In genomic region chr16:35769878-35770657, GRCm38 (mm10) we compare ENCODE assay signal across 8 mouse cellular contexts. TPM values are rescaled to one million over a fixed set of nuclear protein-coding genes. Genes with fewer than 3 reads are reported as not detected.
DNase-seq lines count a peak whose midpoint lies in the region; ATAC-seq lines count a peak whose summit lies in the region.

Hspbap1 (plus strand) TSS chr16:35770375.

- no peaks in the 10 kb centered on the region for H3K36me3 ChIP-seq in hindbrain, embryonic 16.5 days (ENCODE audit: control insufficient read depth, insufficient read depth, low read length)

- ATAC-seq in hindbrain, embryonic 16.5 days, result peak; percentile 88

- peak; percentile 98 for DNase-seq in ZHBTc4 (ENCODE audit: low read depth, low spot score)
- DNase-seq in cerebellum, postnatal 4 days (ENCODE audit: low spot score in 2 of 2), result peak; percentile 64 to 87
- DNase-seq in gastrocnemius, adult 18-20 months (ENCODE audit: low spot score), result peak; percentile 91
- DNase-seq in left cerebral cortex, adult 18-20 months (ENCODE audit: low spot score in 2 of 2), result peak; percentile 87 to 95
- DNase-seq in lung, postnatal 4 days, result peak; percentile 92 to 94
- peak; percentile 90 for DNase-seq in retina, postnatal 1 day
- DNase-seq in thymus, postnatal 4 days, result peak; percentile 96

- under 1% methylated on average over 51 of the region's 51 CpGs for WGBS in hindbrain, embryonic 16.5 days

- H3K9me3 ChIP-seq in hindbrain, embryonic 16.5 days (ENCODE audit: control insufficient read depth, low read length), result no peaks in the 10 kb centered on the region

- H3K27me3 ChIP-seq in hindbrain, embryonic 16.5 days (replicated peaks; ENCODE audit: control insufficient read depth, insufficient read depth, low read length), result no peaks in the 10 kb centered on the region

- H3K4me3 ChIP-seq in hindbrain, embryonic 16.5 days (ENCODE audit: low read length), result peak within 1 kb of the TSS; percentile 85

- H3K27ac ChIP-seq in hindbrain, embryonic 16.5 days (ENCODE audit: low read depth, low read length), result peak within 1 kb of the TSS; percentile 76

- H3K4me1 ChIP-seq in hindbrain, embryonic 16.5 days (ENCODE audit: control insufficient read depth, insufficient read depth, low read depth, low read length), result peaks cover 23% of the 10 kb centered on the region

- H3K9ac ChIP-seq in hindbrain, embryonic 16.5 days (ENCODE audit: low read depth, low read length), result peak within 1 kb of the TSS; percentile 93

- peak within 1 kb of the TSS; percentile 94 for H3K4me2 ChIP-seq in hindbrain, embryonic 16.5 days (ENCODE audit: low read length)

RNA-seq across cellular contexts. Expression of gene Hspbap1, which starts in this region (rescaled TPM):
- total RNA-seq in gastrocnemius, adult 18-20 months (2021), result 1 to 10 TPM; 3.5 to 4.3 TPM
- 12.7 and 13.9 TPM in 2 replicates for polyA plus RNA-seq in hindbrain, embryonic 16.5 days (2015; fragmentation: Nextera tagmentation; extraction: Ambion mirVana)
- 1 to 10 TPM; 7.1 to 7.2 TPM for total RNA-seq in left cerebral cortex, adult 18-20 months (2021)

Comparison
In these comparisons a context has a peak if more than half of its experiments do, and no peak if none do; other contexts are left out.
1. Peak in every context shown above with its lines: DNase-seq, ATAC-seq, H3K4me3 ChIP-seq and H3K27ac ChIP-seq.